Mouse (Mus musculus): ENCODE results near the gene Lonp2.

Gene Lonp2

DNA sequence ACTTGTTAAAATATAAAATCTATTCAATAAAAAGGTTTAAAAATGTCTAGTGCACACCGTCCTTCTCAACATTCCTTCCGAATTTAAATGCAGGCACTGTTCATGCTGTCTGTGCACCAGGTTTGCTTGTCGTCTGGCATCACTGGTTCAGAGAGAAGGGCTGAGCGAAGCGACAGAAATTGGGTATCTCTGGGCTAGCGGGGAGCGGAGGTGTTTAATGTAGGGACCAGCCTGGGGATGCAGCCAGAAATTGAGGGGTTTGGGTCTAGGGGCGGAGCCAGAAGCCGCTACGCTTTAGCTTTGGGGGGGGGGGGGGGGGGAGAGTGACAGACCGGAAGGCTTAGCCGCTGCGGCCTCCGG lies 312 bp upstream of the Lonp2 start:
- DNase-seq (ENCODE audit: low read depth, low spot score): no peak

DNA sequence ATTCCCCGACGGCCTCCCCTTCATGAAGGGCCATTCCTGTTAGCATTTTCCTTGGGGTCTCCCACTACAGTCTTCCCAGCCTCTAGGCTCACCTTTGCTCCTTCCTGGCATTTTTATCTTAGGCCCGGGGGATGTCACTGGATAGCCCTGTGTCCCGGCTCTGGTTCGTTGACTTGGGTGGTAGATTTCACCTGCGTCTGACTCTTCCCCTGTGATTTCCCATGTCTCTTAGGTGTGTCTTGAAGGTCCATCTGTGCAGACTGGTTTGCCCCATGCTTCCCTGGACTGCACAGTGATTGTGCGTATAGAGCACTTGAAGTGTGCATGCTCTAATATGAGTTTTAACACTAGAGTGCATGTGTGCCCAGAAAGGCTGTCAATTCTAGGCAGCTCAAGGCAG lies 1.1 kb downstream of the Lonp2 start:
- DNase-seq (ENCODE audit: low read depth, low spot score): no peak

DNA sequence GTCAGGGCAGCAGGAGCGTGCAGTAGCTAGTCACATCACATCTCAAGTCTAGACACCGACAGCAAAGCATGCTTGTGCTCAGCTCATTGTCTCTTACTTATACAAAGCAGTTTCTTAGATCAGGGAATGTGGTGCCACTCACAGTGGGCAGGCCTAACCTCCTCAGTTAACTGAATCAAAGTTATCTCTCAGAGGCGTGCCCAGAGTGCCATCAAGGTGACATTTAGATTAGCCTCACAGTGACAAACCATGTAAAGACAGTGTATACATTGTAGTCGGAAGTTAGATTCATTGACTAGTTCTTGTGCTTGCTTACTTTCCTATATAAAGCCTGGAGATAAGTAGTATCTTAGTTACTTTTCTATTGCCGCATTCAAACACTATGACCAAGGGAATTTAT lies 6.4 kb downstream of the Lonp2 start:
- no peak for DNase-seq (ENCODE audit: low read depth, low spot score)

DNA sequence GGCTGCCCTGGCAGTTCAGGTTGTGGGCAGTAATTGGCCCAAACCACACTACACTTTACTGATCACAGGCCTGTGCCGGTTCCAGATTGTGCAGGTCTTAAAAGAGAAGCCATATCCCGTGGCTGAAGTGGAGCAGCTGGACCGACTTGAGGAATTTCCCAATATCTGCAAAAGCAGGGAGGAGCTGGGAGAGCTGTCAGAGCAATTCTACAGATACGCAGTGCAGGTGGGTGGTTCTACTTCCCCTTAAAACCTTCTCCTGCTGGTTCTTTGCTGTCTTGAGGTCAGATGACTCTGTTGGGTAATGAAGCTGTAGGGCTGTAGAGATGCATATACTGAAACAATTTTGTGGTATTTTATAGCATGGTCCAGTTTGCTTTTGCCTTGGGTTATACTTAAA lies 7.6 kb downstream of the Lonp2 start:
- no peak for DNase-seq (ENCODE audit: low read depth, low spot score)

DNA sequence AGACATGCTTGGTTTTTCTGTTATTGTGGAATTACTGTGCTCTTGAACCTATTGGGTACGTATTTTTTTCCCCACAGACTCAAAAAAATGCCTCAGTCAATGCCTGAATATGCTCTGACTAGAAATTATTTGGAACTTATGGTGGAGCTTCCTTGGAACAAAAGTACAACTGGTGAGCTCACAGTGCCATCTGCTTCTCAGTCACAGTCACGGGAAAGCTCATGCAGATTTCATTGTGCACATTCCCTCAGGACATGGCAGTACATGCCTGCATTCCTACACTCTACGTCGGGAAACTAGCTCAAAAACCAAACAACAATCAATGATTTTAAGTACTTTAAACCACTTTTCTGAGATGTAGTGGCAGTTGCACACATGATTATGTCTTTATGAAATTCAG lies 14.0 kb downstream of the Lonp2 start:
- no peak for DNase-seq (ENCODE audit: low read depth, low spot score)

DNA sequence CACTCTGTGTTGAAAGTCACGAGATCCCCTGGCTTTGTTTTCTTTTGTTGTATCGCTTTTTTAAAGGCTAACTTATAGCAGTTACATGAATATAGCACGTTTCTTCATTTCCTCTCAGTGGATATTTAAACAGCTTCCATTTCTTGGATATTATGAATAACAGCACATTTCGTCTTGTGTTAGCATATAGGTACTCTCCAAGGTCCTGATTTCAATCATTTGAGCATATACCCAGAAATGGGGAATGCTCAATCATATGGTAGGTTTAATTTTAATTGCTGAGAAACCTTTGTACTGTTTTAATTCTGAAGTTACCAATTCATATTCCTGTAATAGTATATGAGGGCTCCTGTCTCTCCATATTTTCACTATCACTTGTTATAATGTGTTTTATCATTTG lies 15.1 kb downstream of the Lonp2 start:
- DNase-seq (ENCODE audit: low read depth, low spot score): no peak

DNA sequence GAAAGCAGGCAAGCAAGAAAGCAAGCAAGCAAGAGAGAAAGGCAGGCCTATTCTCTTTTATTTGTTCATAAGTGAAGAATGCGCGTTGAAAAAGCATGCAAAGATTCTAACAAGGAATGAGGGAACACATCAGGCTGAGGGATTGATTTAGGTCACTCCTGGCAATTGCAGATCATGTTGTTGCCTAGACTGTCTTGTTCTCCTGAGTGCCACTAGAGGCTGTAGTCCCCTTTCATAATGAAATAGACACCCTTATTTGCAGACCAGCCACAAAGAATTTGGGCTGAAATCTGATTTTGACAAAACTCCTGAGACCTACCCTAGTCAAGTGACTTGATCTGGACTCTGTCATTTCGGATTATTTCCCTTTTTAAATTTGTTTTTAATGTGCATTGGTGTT lies 18.8 kb downstream of the Lonp2 start:
- no peak for DNase-seq (ENCODE audit: low read depth, low spot score)

DNA sequence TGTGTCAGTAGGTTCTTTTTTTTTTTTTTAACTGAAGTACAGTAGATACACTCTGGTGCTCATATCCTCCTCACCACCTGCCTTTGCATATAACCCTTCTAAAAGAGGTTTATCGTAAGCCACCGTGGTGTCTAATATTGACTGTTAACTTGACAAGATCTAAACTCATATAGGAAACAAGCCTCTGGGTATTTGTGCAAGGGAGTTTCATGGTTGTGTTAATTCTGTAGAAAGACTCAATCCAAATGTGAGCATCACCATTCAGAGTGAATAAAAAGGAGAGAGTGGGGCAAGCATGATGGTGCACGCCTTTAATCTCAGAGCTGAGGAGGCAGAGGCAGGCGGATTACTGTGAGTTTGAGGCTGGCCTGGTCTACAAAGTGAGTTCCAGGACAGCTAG lies 20.8 kb downstream of the Lonp2 start:
- no peak for DNase-seq (ENCODE audit: low read depth, low spot score)

DNA sequence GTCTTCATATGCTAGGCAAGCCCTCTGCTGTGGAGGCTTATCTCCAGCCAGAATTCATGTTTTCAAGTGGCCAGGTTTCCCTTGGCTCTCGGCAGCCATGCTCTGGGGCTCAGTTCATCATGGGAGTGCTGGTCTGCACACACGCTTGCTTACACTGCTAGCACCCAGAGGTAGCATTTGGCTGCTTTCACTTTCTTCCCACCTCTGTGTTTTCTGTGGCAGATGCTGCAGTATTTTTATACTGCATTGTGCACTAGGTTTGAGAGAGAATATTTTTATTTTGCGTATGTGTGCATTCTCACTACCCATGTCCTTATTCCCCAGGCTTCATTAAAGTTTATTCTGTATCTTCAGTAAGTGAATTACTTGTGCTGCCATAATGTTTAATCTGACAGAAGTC lies 23.9 kb downstream of the Lonp2 start:
- DNase-seq (ENCODE audit: low read depth, low spot score): no peak

DNA sequence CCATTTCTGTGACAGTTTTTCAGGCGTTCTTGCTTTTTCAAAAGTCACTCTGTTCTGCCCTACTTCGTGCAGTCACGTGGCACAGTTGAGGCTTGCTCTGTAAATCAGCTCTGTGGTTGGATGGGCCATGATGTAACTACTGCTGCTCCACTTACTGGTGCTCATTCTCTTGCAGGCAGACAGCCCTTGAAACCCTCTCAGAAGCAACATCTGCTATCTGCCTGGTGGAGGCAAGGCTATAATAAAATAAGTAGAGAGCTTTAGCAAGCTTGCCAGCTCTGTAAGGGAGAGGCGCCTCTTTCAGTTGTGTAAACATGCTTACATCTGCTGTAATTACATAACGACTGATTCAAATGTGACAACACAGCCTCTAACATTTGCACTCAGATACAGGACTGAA lies 27.6 kb downstream of the Lonp2 start:
- no peak for DNase-seq (ENCODE audit: low read depth, low spot score)

DNA sequence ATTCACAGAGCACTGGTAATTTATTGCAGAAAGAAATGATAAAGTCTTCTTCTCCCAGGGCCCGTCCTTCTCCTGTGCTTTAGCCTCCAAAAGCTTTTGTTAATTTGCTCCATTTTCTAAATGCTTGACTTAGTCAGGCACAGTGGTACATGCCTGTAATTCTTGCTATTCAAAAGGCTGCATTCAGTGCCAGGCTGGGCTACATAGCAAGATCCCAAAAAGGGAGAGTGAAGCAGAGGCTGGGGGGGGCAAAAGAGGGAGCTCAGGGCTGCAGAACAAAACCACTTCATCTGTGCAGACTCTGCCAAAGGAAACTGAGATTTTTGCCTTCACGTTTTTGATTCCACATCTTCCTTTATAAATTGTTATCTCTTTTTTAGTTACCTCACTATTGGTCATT lies 28.7 kb downstream of the Lonp2 start:
- no peak for DNase-seq (ENCODE audit: low read depth, low spot score)

DNA sequence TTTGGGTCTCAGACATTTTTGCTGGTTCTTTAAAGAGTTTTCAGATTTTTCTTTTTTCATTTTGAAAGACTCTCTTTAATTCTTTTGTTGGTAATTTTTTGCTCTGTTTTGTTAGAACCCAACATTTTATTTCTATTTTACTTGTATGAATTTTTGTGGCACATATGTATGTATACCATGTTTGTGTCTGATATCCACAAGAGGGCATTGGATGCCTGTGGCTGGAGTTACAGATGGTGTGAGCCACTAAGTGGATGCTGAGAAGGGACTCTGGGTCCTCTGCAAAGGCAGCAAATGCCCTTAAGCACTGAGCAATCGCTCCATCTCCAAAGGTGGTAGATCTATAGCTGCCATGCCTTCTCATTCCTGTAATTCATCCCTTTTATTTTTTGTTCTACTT lies 30.7 kb downstream of the Lonp2 start:
- no peak for DNase-seq (ENCODE audit: low read depth, low spot score)

DNA sequence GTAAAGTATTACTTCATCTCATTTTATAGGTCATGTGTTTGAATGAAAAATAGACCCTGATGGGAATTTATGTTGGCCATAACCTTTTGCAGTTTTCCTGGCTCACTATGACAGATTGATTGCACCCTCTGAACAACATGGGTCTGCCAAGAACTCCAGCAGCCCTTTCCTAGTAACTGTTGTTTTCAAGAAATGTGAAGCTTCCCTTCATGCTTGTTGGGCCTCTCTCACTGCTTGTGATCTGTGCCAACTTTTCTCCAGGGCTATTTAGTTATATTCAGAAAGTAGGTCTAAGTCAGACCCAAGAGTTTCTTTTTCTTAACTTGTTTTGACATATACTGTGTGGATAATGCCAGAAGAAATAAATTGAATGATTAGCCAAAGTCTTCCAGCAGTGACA lies 44.9 kb downstream of the Lonp2 start:
- DNase-seq (ENCODE audit: low read depth, low spot score): no peak

DNA sequence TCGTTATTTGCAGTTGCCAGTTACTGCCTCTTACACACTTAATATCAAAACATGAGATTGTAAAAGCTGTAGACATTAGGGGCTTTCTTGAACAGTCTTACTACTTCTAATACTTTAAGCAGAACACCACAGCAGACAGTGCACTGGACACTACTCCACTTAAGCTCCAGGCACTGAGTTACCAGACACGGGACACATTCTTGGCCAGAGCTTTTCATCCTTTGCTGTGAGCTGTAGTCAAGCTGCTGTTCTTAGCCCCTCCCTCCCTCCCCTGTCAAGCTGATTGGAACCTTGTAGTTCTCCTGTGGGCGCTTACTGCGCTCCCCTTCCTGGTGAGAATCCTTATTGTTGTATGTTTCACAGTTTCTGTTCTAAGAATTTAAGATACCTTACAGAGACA lies 45.4 kb downstream of the Lonp2 start:
- DNase-seq (ENCODE audit: low read depth, low spot score): no peak

DNA sequence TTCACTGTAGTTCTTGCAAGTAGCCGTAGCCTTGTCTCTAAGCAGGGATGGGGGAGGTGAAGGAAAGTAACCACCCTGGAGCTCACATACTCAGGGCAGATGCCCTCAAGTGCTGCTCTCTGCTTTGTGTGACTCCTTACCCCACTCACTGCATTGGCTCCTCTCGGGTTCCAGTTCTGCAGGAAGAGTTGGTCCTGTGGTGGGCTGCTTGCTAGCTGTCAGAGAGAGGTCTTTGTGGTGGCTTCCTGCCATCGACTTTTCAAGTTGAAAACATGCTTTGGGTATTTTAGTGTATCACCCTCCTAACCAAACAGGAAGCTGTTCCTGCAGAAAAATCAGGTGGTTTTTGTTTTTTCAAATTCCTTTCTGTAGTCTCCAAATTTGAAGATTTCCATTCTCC lies 62.8 kb downstream of the Lonp2 start:
- DNase-seq (ENCODE audit: low read depth, low spot score): no peak

DNA sequence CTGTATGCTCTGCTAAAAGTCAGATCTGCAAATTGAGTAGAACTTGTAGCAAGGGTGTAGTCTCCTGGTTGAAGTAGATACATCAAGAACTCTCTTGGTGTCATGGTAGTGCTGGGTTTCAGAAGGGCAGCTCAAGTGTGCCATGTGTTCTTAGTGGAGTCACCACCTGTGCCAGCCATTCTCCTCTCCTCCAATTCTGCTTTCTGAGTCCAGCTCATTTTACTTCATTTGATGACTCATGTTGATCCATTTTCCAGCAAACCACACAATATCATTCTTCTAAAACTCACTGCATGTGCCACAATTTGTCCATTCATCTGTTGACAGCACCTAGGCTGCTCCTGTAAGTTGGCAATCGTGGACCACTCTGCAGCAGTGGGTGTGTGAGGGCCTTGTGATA lies 68.3 kb downstream of the Lonp2 start:
- DNase-seq (ENCODE audit: low read depth, low spot score): no peak

DNA sequence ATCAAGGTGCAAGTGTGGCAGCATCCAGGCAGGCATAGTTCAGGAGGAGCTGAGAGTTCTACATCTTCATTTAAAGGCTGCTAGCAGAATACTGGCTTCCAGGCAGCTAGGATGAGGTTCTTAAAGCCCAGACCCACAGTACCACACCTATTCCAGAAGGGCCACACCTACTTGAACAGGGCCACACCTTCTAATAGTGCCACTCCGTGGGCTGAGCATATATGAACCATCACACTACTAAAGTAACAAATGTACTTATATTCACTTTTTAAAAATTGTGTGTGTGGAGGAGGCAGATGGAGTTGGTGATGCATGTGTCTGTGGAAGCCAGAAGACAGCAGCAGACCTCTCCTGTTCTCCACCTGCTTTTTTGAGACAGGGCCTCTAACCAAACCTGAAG lies 70.2 kb downstream of the Lonp2 start:
- no peak for DNase-seq (ENCODE audit: low read depth, low spot score)

DNA sequence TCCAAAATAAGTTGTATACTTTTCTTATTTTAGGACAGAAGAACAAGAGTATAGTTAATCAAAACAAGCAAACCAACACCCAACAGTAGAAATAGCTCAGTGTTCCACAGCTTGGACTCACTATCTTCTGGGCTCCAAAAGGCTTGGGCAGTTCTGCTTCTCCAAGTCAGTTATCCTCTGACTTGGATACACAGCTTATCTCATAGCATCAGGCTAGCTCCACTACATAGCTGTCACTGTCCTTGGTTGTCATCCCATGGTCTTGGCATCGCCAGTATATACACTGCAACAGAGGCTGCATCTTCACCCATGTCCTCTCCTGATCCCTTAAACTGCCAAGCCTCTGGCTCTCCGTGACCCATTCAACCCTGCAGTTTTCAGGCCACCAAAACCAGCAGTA lies 71.9 kb downstream of the Lonp2 start:
- DNase-seq (ENCODE audit: low read depth, low spot score): no peak

DNA sequence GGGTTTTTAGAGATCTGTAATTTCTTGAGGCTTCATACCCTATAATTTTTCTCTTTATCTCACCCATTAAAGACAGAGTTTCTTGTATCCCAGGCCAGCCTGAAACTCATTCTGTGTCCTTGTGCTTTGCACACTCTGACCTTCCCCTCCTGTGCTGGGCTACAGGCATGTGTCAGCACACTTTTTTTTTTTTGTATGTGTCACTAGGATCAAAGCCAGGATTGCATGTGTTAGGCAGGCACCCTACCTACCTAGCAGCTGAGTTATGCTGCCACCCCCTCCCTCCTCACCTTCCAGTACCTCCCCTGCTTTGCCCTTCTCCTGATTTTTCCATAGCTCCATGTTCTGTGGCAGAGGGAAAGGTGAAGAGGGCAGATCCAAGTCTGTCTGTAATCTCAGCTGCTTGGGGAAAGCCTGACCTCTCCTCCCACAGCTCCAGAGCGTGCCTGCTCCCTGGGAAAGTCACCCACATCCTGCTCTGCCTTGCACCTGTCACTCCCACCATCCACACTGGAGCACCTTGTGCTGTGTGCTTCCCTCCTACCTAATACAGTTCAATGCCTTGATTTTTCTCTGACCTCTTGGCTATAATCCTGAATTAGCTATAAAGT lies 75.1 kb downstream of the Lonp2 start:
- no peak for DNase-seq (ENCODE audit: low read depth, low spot score)

DNA sequence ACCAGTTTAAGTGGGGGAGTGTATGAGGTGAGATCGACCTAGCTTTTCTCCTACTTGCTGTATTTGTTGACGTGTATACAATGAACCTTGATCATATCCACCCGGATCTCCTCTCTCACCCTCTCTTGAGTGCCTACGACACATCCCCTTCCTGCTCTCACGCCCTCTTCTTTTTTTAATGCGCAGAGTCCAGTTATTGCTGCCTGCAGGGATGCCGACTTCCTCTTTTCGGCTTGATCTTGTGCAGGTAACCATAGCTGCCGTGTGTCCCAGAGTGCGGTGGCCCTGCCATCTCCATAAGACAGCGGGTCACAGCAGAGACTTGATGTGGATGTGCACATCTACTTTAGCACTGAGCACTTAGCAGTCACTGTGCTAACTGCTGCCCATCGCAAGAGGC lies 75.6 kb downstream of the Lonp2 start:
- DNase-seq (ENCODE audit: low read depth, low spot score): no peak

DNA sequence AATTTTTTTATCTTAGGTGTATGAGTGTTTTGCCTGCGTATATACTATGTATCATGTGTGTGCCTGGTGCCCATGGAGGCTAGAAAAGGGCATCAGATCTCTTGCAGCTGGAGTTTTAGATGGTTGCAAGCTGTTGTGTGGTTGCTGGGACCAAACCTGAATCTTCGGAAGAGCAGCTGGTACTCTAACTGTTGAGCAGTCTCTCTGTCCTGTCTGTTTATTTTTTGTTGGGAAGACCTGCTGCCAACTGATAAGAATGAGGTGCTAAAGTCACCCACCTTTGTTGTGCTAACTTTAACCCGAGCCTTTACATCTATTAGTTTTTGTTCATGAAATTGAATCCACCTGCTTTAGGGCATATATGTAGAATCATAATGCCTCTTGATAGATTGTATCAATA lies 78.6 kb downstream of the Lonp2 start:
- DNase-seq (ENCODE audit: low read depth, low spot score): no peak

DNA sequence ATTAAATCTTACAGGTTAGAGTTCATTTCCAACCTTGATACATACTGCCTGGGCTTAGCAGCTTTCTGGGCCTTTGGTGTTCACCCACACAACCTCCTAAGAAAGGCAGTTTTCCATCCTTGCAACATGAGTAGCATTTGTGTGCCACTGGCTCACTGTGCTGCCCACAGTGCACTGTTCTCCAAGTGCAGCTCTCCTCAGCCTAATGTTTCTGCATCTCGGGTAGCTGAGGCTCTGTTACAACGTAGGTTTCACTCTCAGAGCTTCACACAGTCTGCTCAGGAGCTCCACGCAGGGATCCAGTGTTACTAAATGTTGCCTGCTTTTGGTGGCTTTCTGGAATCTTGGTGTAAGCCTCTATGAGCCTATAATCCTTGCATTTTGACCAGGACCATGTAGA lies 81.5 kb downstream of the Lonp2 start:
- DNase-seq (ENCODE audit: low read depth, low spot score): no peak

DNA sequence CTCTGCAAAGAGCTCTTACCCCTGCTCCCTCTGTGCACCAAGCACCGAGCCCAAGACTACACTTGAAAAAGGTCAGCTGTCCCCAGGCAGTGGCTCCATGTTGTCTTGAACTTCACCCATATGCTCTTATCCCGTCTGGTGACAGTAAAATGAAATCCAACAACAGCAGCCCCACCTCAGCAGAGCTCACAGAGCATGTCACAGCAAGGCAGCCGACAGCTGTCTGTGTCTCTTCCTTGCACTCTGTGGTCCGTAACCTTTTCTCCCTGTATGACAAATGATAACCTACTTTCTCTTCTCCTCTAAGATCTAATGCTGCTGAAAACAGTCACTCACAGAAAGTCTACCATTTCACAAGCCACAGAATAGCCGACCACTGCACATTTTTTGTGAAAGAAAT lies 82.9 kb downstream of the Lonp2 start:
- no peak for DNase-seq (ENCODE audit: low read depth, low spot score)

DNA sequence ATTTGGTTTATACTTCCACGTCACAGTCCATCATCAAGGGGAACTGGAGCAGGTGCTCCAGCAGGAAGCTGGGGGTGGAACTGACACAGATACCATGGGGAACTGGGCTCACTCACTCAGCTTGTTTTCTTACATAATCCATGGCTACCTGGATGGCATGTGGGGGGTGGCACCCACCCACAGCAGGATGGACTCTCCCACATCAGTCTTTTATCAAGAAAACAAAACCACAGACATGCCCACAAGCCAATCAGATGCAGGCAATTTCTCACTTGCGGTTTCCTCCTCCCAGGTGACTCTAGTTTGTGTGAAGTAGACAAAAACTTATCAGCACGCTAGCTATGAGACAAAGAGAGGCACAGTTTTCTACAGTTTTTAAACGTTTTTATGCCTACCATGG lies 84.0 kb downstream of the Lonp2 start:
- DNase-seq (ENCODE audit: low read depth, low spot score): no peak

DNA sequence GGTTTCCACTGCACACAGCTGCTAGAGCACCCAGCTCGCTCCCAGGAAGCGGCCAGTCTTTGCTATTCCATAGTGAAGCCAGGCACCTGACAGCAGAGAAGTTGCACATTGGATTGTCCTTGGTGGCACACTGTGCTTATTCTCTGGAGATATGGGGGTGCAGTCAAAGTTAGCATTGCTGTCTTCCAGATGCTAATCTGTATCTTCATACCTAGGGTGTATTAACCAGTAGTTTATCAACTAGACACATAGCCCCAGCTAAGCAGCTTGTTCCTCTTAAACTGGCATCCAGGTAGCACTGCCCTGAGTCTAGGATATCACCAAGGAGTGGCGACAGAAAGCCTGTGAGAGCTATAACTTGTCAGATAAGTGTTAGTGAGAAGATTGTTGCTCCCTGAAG lies 88.8 kb downstream of the Lonp2 start:
- DNase-seq (ENCODE audit: low read depth, low spot score): no peak

Data from c-Kit-negative CD71-positive TER-119-positive erythroid progenitor cells, embryonic 14.5 days (primary cell).